Mouse (Mus musculus) heart, embryonic 15.5 days (tissue): ENCODE measurements around the gene Usp29. TPM values are rescaled to one million over a fixed set of nuclear protein-coding genes. Genes with fewer than 3 reads are reported as not detected.
A peak's percentile ranks its signal among the peaks of the same experiment; 100 is the strongest.

Experiments
- ATAC-seq: fragments of 200-750 bp; cut with Nextera tagmentation; replicated peaks from 2 replicates; pipeline ENCODE4 v1.8.0; 2017; ENCODE audit warnings: low read depth, moderate TSS enrichment; ENCODE audit not compliant: insufficient number of reproducible peaks, insufficient read depth, low FRiP score
- H3K27ac ChIP-seq: fragments of 300-500 bp; sonication (generic); 2 replicates; pipeline ENCODE4 v1.5.1; 2015; ENCODE audit warnings: mild to moderate bottlenecking, inconsistent platforms
- H3K27me3 ChIP-seq: fragments of 300-500 bp; sonication (generic); 2 replicates; pipeline ENCODE4 v1.6.1; 2015; ENCODE audit warnings: inconsistent platforms
- H3K36me3 ChIP-seq: fragments of 300-500 bp; sonication (generic); 2 replicates; pipeline ENCODE4 v1.6.1; 2015; ENCODE audit warnings: mild to moderate bottlenecking, inconsistent platforms
- H3K4me1 ChIP-seq: fragments of 300-500 bp; sonication (generic); replicated peaks from 2 replicates; pipeline ENCODE4 v1.6.1; 2015; ENCODE audit warnings: inconsistent platforms
- H3K4me2 ChIP-seq: fragments of 300-500 bp; sonication (generic); 2 replicates; pipeline ENCODE4 v1.6.1; 2015; ENCODE audit warnings: inconsistent platforms, mild to moderate bottlenecking, moderate library complexity
- H3K4me3 ChIP-seq: fragments of 300-500 bp; sonication (generic); 2 replicates; pipeline ENCODE4 v1.5.1; 2015; ENCODE audit warnings: mild to moderate bottlenecking, inconsistent platforms
- H3K9ac ChIP-seq: fragments of 300-500 bp; sonication (generic); 2 replicates; pipeline ENCODE4 v1.6.1; 2015; ENCODE audit warnings: mild to moderate bottlenecking, inconsistent platforms
- H3K9me3 ChIP-seq: fragments of 300-500 bp; sonication (generic); replicated peaks from 2 replicates; pipeline ENCODE4 v1.6.1; 2016; ENCODE audit warnings: inconsistent platforms
- WGBS: fragments of 180-500 bp; shearing (Covaris S2); methylation state at CpG from one replicate; pipeline ENCODE4 v1.1.7; 2015; ENCODE audit warnings: mixed read lengths; 5-methylcytosine and 5-hydroxymethylcytosine counted together
- polyA plus RNA-seq: library from polyadenylated mRNA; unstranded; fragments of >200 nt; fragmentation: Nextera tagmentation; extraction: Ambion mirVana; gene quantifications from 2 replicates; pipeline ENCODE4 v1.2.1, GENCODE M21; 2015

The Usp29 gene
- polyA plus RNA-seq, 1 experiment from 2014 or later = 5.6 TPM

DNA sequence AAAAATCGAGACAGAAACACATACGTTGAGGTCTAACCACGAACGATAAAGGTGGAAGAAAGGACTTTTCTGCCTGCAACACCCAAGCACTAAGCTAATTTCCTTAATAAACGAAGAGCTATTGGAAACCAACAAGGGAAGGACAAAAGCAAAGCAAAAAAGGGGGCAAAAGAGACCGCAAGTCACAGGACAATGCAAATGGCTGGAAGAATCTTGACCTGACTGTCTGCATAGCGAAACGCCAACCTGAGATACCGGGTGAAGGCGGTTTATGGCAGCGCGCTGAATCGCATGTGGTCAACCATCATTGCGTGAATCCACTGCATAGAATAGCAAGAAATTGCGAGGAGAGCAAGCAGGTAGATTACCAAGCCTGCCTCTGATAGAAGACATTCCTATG, 423 bp downstream of the Usp29 start:
- Histone ChIP-seq H3K4me3 (peak overlapping the region; percentile 75), H3K27me3 (no peaks in the 10 kb centered on the region), H3K4me2 (peak overlapping the region; percentile 64), H3K36me3 (peaks cover 8% of the 10 kb centered on the region; the same call in 1 of the 2 replicates), H3K9me3 (peaks cover 9% of the 10 kb centered on the region), H3K27ac (peak overlapping the region; percentile 94), H3K4me1 (no peaks in the 10 kb centered on the region), H3K9ac (peak overlapping the region; percentile 45)
- no peak for ATAC-seq
- WGBS = 51% methylated on average over 15 of the region's 15 CpGs

DNA sequence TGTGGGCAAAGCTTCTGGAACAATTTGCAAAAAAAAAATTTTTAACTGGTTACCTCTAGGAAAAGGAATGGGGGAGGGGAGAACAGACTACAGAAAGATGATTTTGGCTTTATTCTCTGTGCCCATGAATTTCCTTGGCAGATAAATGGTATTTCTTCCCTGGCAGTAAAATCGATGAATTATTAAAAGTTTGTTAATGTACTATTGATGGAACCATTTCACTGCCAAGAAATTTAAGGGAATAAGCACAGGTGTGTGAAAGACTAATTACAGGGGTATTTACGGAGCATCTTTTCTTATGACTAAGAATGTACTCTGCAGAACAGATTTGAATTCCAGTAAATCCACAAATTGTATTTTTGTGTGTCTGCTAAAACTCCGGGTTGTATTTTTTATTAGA, 995 bp downstream of the Usp29 start:
- Histone ChIP-seq H3K4me2 (peak overlapping the region; percentile 64), H3K27me3 (no peaks in the 10 kb centered on the region), H3K27ac (no peak overlapping the region), H3K9me3 (peaks cover 9% of the 10 kb centered on the region), H3K4me1 (no peaks in the 10 kb centered on the region), H3K9ac (0 out of 2 replicates have a peak overlapping the region, but pooled peaks have one; percentile 43), H3K4me3 (peak overlapping the region; percentile 75), H3K36me3 (peaks cover 2% of the 10 kb centered on the region; the same call in 1 of the 2 replicates)
- 46% methylated on average over 3 of the region's 3 CpGs for WGBS
- ATAC-seq = no peak

DNA sequence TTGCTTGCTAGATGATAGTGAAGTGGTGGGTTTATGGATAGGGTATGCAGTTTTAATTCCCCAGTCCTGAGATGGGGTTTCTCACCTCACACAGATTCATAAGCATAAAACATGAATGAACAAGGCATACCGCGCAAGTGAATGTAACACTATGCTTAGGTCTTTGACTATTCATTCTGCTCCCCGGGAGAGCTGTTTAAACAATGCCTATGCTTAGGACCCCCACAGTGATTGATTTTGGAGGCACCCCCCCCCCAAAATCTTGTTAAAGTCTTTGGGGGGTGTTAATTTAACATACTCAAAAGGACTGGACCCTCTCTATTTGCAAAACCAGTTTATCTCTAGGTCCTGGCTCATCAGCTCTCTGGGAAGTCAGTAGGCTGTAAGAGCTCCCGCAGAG, 1.6 kb downstream of the Usp29 start:
- ATAC-seq = no peak
- H3K4me2 ChIP-seq = peak overlapping the region; percentile 64
- H3K9me3 ChIP-seq = peaks cover 9% of the 10 kb centered on the region
- H3K36me3 ChIP-seq = no peaks in the 10 kb centered on the region
- peak overlapping the region; percentile 43; the same call in 1 of the 2 replicates for H3K9ac ChIP-seq
- H3K27ac ChIP-seq = 0 out of 2 replicates have a peak overlapping the region, but pooled peaks have one; percentile 9
- H3K27me3 ChIP-seq = no peaks in the 10 kb centered on the region
- H3K4me1 ChIP-seq = no peaks in the 10 kb centered on the region
- peak overlapping the region; percentile 75 for H3K4me3 ChIP-seq
- WGBS = 48% methylated on average over 4 of the region's 4 CpGs

DNA sequence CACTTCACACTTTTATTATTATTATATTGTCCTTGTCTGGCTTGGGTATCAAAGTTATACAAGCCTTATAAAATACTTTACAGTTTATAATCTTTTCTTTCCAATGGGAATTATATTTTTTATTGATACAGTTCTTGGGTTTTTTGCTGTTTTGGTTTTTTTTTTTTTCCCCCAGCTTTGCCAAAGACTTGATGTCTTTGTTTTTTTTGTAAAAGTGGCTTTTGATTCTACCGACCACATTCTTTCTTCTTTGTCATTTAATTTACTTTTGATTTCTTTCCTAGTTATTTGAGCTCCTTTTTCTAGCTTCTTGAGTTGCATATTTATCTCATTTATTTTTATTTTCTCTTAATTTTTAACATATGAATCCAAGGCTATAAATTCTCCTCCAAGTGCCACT, 5.7 kb downstream of the Usp29 start:
- Histone ChIP-seq H3K9me3 (no peaks in the 10 kb centered on the region), H3K4me3 (no peak overlapping the region), H3K9ac (no peak overlapping the region), H3K27me3 (no peaks in the 10 kb centered on the region), H3K27ac (no peak overlapping the region), H3K4me2 (no peak overlapping the region), H3K4me1 (no peaks in the 10 kb centered on the region), H3K36me3 (no peaks in the 10 kb centered on the region)
- 83% methylated on average over 1 of the region's 1 CpGs for WGBS
- no peak for ATAC-seq

DNA sequence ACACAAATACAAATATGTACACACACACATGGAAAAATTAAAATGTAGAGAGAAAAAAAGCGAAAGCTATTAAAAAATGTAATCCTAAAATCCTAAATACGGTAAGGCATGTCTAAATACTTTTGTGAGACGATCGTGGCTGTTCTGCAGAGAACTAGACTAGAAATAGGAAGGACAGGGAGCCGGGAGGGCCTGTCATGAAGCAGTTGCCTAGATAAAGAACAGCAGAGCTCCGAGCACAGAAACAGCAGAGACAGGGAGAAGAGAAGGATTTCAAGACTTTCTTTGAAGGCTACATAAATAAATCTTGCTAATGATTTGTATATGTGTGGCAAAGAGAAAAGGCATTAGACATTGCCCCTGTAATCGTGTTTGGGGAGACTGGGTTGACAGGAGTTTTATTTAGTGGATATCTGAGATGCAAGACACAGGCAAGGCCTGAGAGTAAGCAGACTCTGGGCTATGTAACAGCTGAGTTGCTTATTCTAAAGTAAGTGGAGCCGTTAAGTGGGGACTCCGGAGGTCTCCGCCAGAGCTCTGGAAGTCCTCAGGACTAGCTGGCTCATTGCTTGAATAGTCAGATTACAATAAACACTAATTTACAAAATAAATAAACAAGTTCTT, 14.0 kb downstream of the Usp29 start:
- Histone ChIP-seq H3K9ac (no peak overlapping the region), H3K27ac (peak overlapping the region; percentile 64), H3K4me2 (no peak overlapping the region), H3K4me1 (peaks cover 8% of the 10 kb centered on the region; the same call in 1 of the 2 replicates), H3K27me3 (no peaks in the 10 kb centered on the region), H3K9me3 (no peaks in the 10 kb centered on the region), H3K4me3 (no peak overlapping the region), H3K36me3 (no peaks in the 10 kb centered on the region)
- WGBS = 29% methylated on average over 10 of the region's 10 CpGs
- no peak for ATAC-seq

DNA sequence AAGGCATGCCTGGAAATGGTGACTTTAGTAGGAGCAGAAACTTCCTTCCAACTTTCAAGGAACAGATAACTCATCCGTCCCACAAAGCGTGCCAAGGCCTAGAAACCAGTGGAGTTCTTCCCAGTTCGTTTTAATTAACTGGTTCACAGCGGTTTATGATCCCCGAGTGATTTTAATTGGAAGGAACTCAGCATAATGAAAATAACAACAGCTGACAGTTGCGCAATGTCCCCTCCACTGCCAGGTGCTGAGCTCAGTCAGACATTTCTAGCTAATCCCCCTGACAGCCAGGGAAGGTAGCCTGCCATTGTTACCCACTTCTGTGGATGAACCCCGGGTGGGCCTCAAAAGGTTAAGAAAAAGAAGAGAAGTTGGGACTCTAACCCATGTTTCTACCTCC, 18.8 kb downstream of the Usp29 start:
- no peak overlapping the region for H3K9ac ChIP-seq
- H3K4me3 ChIP-seq = no peak overlapping the region
- no peak overlapping the region for H3K27ac ChIP-seq
- H3K27me3 ChIP-seq = no peaks in the 10 kb centered on the region
- no peak for ATAC-seq
- H3K9me3 ChIP-seq = no peaks in the 10 kb centered on the region
- 75% methylated on average over 7 of the region's 7 CpGs for WGBS
- H3K4me2 ChIP-seq = no peak overlapping the region
- peaks cover 6% of the 10 kb centered on the region; the same call in 1 of the 2 replicates for H3K4me1 ChIP-seq
- no peaks in the 10 kb centered on the region for H3K36me3 ChIP-seq

DNA sequence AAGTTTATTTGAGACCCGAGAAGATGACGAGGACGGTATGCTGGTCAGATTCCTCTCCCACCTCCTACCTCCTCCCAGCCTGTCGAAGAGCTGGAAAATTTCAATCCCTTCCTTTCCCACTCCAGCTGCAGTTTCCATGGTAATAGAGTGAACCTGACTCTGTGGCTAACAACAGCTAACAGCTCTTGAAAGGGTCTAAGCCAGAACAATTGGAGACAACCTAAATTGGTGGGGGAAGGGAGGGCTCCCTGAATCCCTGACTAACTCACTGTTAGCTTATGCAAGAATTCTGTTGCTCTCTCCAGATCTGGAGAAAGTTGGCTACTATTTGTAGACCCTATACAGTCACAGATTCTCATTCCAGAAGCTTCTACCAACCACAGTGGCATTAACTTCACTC, 23.1 kb downstream of the Usp29 start:
- 26% methylated on average over 4 of the region's 4 CpGs for WGBS
- no peak for ATAC-seq
- Histone ChIP-seq H3K4me2 (no peak overlapping the region), H3K4me1 (no peaks in the 10 kb centered on the region), H3K4me3 (no peak overlapping the region), H3K9me3 (no peaks in the 10 kb centered on the region), H3K27me3 (no peaks in the 10 kb centered on the region), H3K9ac (no peak overlapping the region), H3K27ac (no peak overlapping the region), H3K36me3 (no peaks in the 10 kb centered on the region)

DNA sequence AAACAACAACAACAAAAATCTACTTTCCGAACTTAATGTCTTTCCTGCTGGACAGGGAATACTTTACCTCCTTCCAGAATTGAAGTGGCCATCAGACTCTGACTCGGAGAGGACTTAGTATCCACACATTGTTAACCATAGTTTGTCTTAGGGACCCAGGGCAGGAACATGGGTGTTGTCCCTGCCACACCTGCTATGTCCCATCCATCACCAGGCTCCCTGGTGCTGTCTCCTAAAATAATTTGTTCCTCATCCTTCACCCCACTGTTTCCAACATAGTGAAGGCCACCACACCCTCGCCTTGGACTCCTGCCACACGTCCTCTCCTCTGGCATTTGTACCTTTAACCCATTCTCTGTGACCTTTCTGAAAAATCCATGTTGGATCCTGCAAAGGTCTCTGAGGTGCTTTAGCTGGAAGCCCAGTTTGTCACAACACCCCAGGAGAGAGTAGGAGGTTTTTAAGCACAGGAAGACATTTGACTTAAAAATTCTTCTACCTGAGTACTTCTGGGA, 26.5 kb downstream of the Usp29 start:
- Histone ChIP-seq H3K4me3 (no peak overlapping the region), H3K9me3 (no peaks in the 10 kb centered on the region), H3K4me2 (no peak overlapping the region), H3K4me1 (no peaks in the 10 kb centered on the region), H3K27me3 (no peaks in the 10 kb centered on the region), H3K27ac (no peak overlapping the region), H3K36me3 (no peaks in the 10 kb centered on the region), H3K9ac (no peak overlapping the region)
- ATAC-seq = no peak
- 67% methylated on average over 4 of the region's 4 CpGs for WGBS

DNA sequence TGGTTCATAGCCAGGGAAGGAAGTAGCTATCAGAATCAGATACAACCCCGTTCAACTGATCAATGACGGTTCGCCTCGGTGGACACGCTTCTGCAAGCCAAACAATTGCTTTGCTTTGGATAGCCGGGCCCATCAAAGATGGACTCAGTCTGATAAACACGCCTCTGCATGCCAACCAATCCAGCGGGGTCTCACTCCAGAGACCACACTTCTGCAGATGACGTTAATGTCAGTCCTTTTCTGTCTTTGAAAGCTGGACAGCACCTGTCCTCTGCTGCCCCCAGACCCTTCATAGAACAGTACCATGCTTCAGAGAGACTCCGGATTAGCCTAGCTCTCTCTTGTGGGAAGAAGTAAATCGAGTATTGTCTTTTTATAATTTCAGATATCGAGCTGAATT, 29.3 kb downstream of the Usp29 start:
- Histone ChIP-seq H3K36me3 (no peaks in the 10 kb centered on the region), H3K27me3 (no peaks in the 10 kb centered on the region), H3K4me3 (no peak overlapping the region), H3K4me2 (no peak overlapping the region), H3K4me1 (no peaks in the 10 kb centered on the region), H3K9me3 (no peaks in the 10 kb centered on the region), H3K27ac (no peak overlapping the region), H3K9ac (no peak overlapping the region)
- ATAC-seq = no peak
- WGBS = 68% methylated on average over 12 of the region's 12 CpGs

DNA sequence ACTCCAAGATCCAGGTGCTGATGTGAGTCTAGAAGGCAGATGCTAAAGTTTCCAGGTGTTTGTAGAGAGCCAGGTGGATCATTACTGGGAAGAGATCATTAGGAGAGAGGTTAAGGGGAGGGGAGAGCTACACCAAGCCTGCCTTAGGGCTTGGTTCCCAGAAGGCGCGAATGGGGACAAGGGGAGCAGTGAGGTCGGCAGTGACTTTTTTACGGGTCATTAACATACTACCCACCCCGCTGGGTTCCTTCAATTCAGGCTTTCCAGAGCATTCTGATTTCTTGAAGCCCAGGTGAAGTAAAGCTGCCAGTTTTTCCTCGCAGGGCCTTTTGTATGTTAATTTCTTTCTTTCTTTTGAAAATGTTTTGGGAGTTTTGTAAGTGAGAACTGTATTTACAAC, 29.8 kb downstream of the Usp29 start:
- Histone ChIP-seq H3K9ac (no peak overlapping the region), H3K27me3 (no peaks in the 10 kb centered on the region), H3K4me1 (peaks cover 1% of the 10 kb centered on the region), H3K4me3 (no peak overlapping the region), H3K27ac (no peak overlapping the region), H3K36me3 (no peaks in the 10 kb centered on the region), H3K4me2 (no peak overlapping the region), H3K9me3 (no peaks in the 10 kb centered on the region)
- WGBS = 59% methylated on average over 6 of the region's 6 CpGs
- no peak for ATAC-seq

DNA sequence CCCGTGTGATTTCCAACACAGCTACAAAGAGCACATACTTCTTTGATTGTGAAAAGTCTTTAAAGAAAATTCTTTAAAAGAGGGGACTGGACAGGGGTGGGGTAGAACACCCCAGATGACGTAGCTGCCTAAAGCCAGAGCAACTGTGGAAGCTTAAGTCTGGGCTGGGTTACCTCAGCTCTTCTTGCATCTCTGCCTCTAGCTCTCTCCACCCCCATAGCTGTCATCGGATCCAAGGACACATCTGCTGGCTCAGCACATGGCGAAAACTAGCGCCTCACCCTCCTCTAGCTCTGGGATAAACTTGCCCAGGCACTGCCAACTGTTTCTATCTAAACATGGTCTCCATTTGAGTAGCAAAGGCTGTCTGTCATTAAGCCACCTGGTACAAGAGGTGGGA, 34.9 kb downstream of the Usp29 start:
- Histone ChIP-seq H3K27ac (no peak overlapping the region; the same call in 1 of the 2 replicates), H3K9me3 (no peaks in the 10 kb centered on the region), H3K4me1 (peaks cover 12% of the 10 kb centered on the region), H3K4me3 (no peak overlapping the region), H3K4me2 (no peak overlapping the region), H3K9ac (no peak overlapping the region), H3K27me3 (no peaks in the 10 kb centered on the region), H3K36me3 (no peaks in the 10 kb centered on the region)
- 0 out of 2 replicates have a peak, but pooled peaks have one; percentile 35 for ATAC-seq
- WGBS = 24% methylated on average over 5 of the region's 5 CpGs

DNA sequence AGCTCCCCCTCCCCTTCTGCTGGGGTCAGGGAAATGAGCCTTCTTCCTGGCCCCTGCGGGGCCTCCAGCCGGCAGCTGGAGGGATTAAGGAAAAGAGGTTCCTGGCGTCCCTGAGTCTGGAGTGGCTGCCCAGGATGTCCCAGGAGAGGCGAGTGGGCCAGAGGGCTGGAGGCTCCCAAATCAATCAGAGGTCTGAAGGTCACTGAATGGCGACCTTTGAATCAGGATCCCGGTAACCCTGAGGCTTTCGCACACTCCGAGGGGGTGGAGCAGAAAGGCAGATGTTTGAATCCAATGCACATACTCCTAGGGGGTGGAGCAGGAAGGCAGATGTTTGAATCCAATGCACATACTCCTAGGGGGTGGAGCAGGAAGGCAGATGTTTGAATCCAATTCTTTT, 39.9 kb downstream of the Usp29 start:
- Histone ChIP-seq H3K9ac (no peak overlapping the region), H3K27ac (peak overlapping the region; percentile 58), H3K4me1 (peaks cover 15% of the 10 kb centered on the region), H3K27me3 (no peaks in the 10 kb centered on the region), H3K9me3 (no peaks in the 10 kb centered on the region), H3K36me3 (no peaks in the 10 kb centered on the region), H3K4me2 (0 out of 2 replicates have a peak overlapping the region, but pooled peaks have one; percentile 25), H3K4me3 (no peak overlapping the region)
- 9% methylated on average over 8 of the region's 8 CpGs for WGBS
- peak; percentile 62; the same call in 1 of the 2 replicates for ATAC-seq
